Mouse (Mus musculus) kidney, embryonic 15.5 days (tissue): ENCODE measurements at regions not wholly inside any gene's neighbourhood (a gene's known extent, or its start where the extent isn't known, plus 50 kb on each side); places are given as distances from the start of the nearest gene placed in this dataset.
"Not testable (repeated sequence)": the region's sequence is repeated elsewhere in the genome, so short reads cannot be mapped to it uniquely, and the experiment has no call there.

Experiments
- ATAC-seq: fragments of 200-750 bp; cut with Nextera tagmentation; replicated peaks from 2 replicates; pipeline ENCODE4 v1.8.0; 2017; ENCODE audit warnings: moderate TSS enrichment; ENCODE audit not compliant: low FRiP score
- H3K27ac ChIP-seq: fragments of 300-500 bp; sonication (generic); 2 replicates; pipeline ENCODE4 v1.5.1; 2015; ENCODE audit warnings: mild to moderate bottlenecking, inconsistent platforms
- H3K27me3 ChIP-seq: fragments of 300-500 bp; sonication (generic); 2 replicates; pipeline ENCODE4 v1.6.1; 2015; ENCODE audit warnings: inconsistent platforms
- H3K36me3 ChIP-seq: fragments of 300-500 bp; sonication (generic); 2 replicates; pipeline ENCODE4 v1.6.1; 2015; ENCODE audit warnings: inconsistent platforms
- H3K4me1 ChIP-seq: fragments of 300-500 bp; sonication (generic); 2 replicates; pipeline ENCODE4 v1.6.1; 2015; ENCODE audit warnings: inconsistent platforms
- H3K4me2 ChIP-seq: fragments of 300-500 bp; sonication (generic); 2 replicates; pipeline ENCODE4 v1.6.1; 2015; ENCODE audit warnings: moderate library complexity, mild to moderate bottlenecking, inconsistent platforms
- H3K4me3 ChIP-seq: fragments of 300-500 bp; sonication (generic); replicated peaks from 2 replicates; pipeline ENCODE4 v1.5.1; 2015; ENCODE audit warnings: mild to moderate bottlenecking, inconsistent platforms
- H3K9ac ChIP-seq: fragments of 300-500 bp; sonication (generic); 2 replicates; pipeline ENCODE4 v1.6.1; 2015; ENCODE audit warnings: mild to moderate bottlenecking, inconsistent platforms
- H3K9me3 ChIP-seq: fragments of 300-500 bp; sonication (generic); replicated peaks from 2 replicates; pipeline ENCODE4 v1.6.1; 2016; ENCODE audit warnings: inconsistent platforms
- WGBS: fragments of 180-500 bp; shearing (Covaris S2); methylation state at CpG from one replicate; pipeline ENCODE4 v1.1.7; 2015; ENCODE audit warnings: mixed read lengths; 5-methylcytosine and 5-hydroxymethylcytosine counted together

- not testable (repeated sequence) for H3K36me3 ChIP-seq, H3K9me3 ChIP-seq, H3K9ac ChIP-seq, H3K27me3 ChIP-seq, ATAC-seq, H3K27ac ChIP-seq, H3K4me1 ChIP-seq, H3K4me3 ChIP-seq, H3K4me2 ChIP-seq
- WGBS, result 72% methylated on average over 1 of the region's 1 CpGs
Measured at GRCm38 (mm10) chr6:19855476-19855875, 989.4 kb downstream of the Ankrd7 start.

DNA sequence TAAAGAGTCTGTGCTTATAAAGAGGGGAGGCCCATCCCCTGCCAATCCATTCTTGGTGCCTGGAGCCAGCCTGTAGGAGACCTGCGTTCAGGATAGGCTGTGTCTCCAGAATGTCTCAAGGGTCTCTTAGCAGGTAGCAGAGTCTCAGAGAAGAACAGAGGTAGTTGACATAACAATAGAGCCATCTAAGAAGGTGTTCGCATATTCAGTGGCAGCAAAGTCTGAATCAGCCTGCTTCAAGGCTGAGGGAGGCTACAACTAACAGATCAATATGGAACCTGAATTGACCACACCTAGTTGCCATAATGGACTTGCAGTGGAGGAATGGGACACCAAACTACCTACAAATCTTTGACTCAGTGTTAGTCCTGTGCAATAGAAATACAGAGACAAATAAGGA lies 998.0 kb downstream of the Ankrd7 start:
- H3K36me3 ChIP-seq, result no peaks in the 10 kb centered on the region
- no peaks in the 10 kb centered on the region for H3K27me3 ChIP-seq
- WGBS, result 92% methylated on average over 2 of the region's 2 CpGs
- H3K4me2 ChIP-seq, result no peak overlapping the region
- no peak overlapping the region for H3K27ac ChIP-seq
- H3K9ac ChIP-seq, result no peak overlapping the region
- no peak for ATAC-seq
- H3K9me3 ChIP-seq, result no peaks in the 10 kb centered on the region
- no peak overlapping the region for H3K4me3 ChIP-seq
- no peaks in the 10 kb centered on the region for H3K4me1 ChIP-seq

GRCm38 (mm10) chr6:19869697-19870096 lies 1003.6 kb downstream of the Ankrd7 start:
- 86% methylated on average over 1 of the region's 1 CpGs for whole genome bisulfite sequencing
- Histone ChIP-seq H3K36me3 (no peaks in the 10 kb centered on the region), H3K4me3 (no peak overlapping the region), H3K4me1 (no peaks in the 10 kb centered on the region), H3K27ac (no peak overlapping the region), H3K9me3 (no peaks in the 10 kb centered on the region), H3K4me2 (no peak overlapping the region), H3K27me3 (no peaks in the 10 kb centered on the region), H3K9ac (no peak overlapping the region)
- ATAC-seq, result no peak

GRCm38 (mm10) chr6:19911181-19911580 lies 1045.1 kb downstream of the Ankrd7 start:
- 91% methylated on average over 1 of the region's 1 CpGs for WGBS
- ATAC-seq, result no peak

DNA sequence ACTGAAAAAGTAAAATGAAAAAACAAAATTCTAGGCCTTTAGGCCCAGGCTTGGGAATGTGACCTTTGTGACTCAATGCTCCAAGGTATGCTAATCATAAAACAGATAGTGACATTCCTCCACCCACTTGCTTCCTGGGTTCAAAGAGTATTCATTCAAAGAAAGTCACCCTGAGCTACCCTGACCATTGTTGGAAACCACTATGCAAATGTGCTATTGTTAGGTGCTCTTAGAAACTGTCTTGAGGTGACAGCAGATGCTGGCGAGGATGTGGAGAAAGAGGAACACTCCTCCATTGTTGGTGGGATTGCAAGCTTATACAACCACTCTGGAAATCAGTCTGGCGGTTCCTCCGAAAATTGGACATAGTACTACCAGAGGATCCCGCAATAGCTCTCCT lies 1075.7 kb downstream of the Ankrd7 start:
- H3K27ac ChIP-seq, H3K36me3 ChIP-seq, H3K4me1 ChIP-seq, ATAC-seq, H3K9me3 ChIP-seq, H3K27me3 ChIP-seq, H3K9ac ChIP-seq, H3K4me3 ChIP-seq, H3K4me2 ChIP-seq: not testable (repeated sequence)
- 84% methylated on average over 4 of the region's 4 CpGs for WGBS

More at GRCm38 (mm10) chr6:19911181-19911580, 1045.1 kb downstream of the Ankrd7 start:
- no peaks in the 10 kb centered on the region for H3K27me3 ChIP-seq
- H3K4me2 ChIP-seq, result no peak overlapping the region
- H3K4me1 ChIP-seq, result no peaks in the 10 kb centered on the region
- H3K27ac ChIP-seq, result no peak overlapping the region
- no peaks in the 10 kb centered on the region for H3K9me3 ChIP-seq
- H3K9ac ChIP-seq, result no peak overlapping the region
- no peaks in the 10 kb centered on the region for H3K36me3 ChIP-seq
- no peak overlapping the region for H3K4me3 ChIP-seq

DNA sequence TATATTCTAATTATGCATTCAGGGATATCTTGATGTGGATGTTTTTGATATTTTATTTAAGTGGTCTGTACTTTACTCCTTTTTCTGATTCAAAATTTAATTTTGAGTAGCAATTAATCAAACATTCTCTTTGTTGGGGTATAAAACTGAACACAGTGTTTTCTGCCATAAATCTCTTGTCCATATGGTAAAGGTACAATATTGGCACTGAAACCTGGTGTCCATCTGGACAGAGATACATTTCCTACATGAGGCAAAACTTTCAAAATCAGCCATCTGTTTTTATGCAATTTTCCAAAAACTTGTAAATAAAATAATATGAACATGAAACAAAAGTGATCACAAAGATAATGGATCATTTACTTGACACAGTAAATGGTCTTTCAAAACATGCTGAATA lies 1078.2 kb downstream of the Ankrd7 start:
- no peak overlapping the region for H3K4me2 ChIP-seq
- no peak for ATAC-seq
- H3K4me1 ChIP-seq, result no peaks in the 10 kb centered on the region
- H3K27me3 ChIP-seq, result no peaks in the 10 kb centered on the region
- H3K4me3 ChIP-seq, result no peak overlapping the region
- H3K27ac ChIP-seq, result no peak overlapping the region
- no peak overlapping the region for H3K9ac ChIP-seq
- H3K9me3 ChIP-seq, result no peaks in the 10 kb centered on the region
- H3K36me3 ChIP-seq, result no peaks in the 10 kb centered on the region

GRCm38 (mm10) chr6:19945693-19946092 lies 1079.6 kb downstream of the Ankrd7 start:
- H3K4me2 ChIP-seq, result no peak overlapping the region
- no peaks in the 10 kb centered on the region for H3K9me3 ChIP-seq
- no peak for ATAC-seq
- H3K9ac ChIP-seq, result no peak overlapping the region
- H3K27me3 ChIP-seq, result no peaks in the 10 kb centered on the region
- H3K27ac ChIP-seq, result no peak overlapping the region
- no peak overlapping the region for H3K4me3 ChIP-seq
- H3K4me1 ChIP-seq, result no peaks in the 10 kb centered on the region
- no peaks in the 10 kb centered on the region for H3K36me3 ChIP-seq
- WGBS, result 79% methylated on average over 4 of the region's 4 CpGs

- Histone ChIP-seq H3K4me2 (no peak overlapping the region), H3K9ac (no peak overlapping the region), H3K4me3 (no peak overlapping the region), H3K4me1 (no peaks in the 10 kb centered on the region), H3K9me3 (no peaks in the 10 kb centered on the region), H3K27ac (no peak overlapping the region), H3K36me3 (no peaks in the 10 kb centered on the region), H3K27me3 (no peaks in the 10 kb centered on the region)
- ATAC-seq, result no peak
- 21% methylated on average over 1 of the region's 1 CpGs for WGBS
Measured at GRCm38 (mm10) chr6:19975898-19976297, 1109.8 kb downstream of the Ankrd7 start.

- Histone ChIP-seq H3K4me1 (no peaks in the 10 kb centered on the region), H3K36me3 (no peaks in the 10 kb centered on the region), H3K4me2 (no peak overlapping the region), H3K9me3 (no peaks in the 10 kb centered on the region), H3K27ac (no peak overlapping the region), H3K27me3 (no peaks in the 10 kb centered on the region), H3K9ac (no peak overlapping the region), H3K4me3 (no peak overlapping the region)
- WGBS, result 68% methylated on average over 1 of the region's 1 CpGs
- ATAC-seq, result no peak
Measured at GRCm38 (mm10) chr6:19991829-19992228, 1125.7 kb downstream of the Ankrd7 start.

DNA sequence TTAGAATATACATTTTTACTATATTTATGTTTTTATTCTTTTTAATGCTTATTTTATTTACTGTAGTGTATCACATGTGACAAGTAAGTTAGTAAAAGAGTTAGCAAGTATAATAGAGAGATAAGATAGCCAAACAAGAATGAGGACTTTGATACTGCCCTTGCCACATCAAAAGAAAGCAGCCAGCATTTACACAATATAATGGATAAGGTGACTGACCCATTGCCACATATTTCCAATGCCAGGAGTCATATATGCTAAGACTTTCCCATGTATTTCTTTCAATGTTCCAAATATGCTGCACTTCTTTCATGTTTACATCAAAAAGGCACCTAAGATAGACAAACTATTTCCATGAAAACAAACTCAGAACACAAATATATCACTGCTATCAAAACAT lies 1162.3 kb downstream of the Ankrd7 start:
- H3K4me2 ChIP-seq, result no peak overlapping the region
- H3K4me3 ChIP-seq, result no peak overlapping the region
- ATAC-seq, result no peak
- H3K27me3 ChIP-seq, result no peaks in the 10 kb centered on the region
- no peaks in the 10 kb centered on the region for H3K4me1 ChIP-seq
- H3K9ac ChIP-seq, result no peak overlapping the region
- no peak overlapping the region for H3K27ac ChIP-seq
- H3K36me3 ChIP-seq, result no peaks in the 10 kb centered on the region
- H3K9me3 ChIP-seq, result no peaks in the 10 kb centered on the region

DNA sequence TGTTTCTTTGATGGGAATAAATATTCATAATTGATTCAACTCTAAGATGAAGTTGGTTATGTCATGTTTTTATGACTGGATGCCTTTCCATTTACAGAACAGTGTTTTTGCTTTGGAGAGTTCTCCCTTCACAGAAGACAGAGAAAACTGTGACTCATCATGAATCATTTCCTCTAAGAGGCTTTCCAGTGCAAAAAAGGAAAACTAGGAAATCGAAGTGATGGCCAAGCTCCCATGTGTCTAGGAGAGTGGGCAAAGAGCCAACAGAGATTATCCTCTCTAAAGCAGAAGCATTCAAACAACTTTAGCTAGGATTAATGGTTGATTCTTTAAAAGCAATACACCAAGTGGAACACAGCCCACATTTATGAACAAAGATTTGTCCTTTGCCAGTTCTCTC lies 1171.7 kb downstream of the Ankrd7 start:
- WGBS, result 37% methylated on average over 1 of the region's 1 CpGs
- H3K27ac ChIP-seq, result no peak overlapping the region
- peak; percentile 40; the same call in 1 of the 2 replicates for ATAC-seq

DNA sequence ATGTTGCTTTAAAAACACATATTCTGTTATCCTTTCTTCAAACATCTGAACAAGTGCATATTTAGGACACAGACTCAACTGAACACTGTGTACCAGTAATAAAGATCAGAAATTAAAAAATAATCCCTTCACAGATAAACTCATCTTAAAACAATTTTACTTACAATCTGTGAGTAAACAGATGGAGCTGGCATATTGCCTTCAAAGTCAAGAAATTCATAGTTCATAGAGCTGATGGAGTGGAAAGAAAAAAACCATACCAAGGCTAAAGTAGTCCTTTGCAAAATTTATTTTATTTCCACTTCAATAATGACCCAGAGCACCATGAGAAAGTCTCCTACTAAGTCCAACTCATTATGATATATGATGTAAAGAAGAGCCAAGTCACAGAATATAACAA lies 1136.6 kb upstream of the Kcnd2 start:
- no peak overlapping the region for H3K4me2 ChIP-seq
- no peaks in the 10 kb centered on the region for H3K36me3 ChIP-seq
- no peaks in the 10 kb centered on the region for H3K4me1 ChIP-seq
- no peak overlapping the region for H3K4me3 ChIP-seq
- no peak for ATAC-seq
- H3K27ac ChIP-seq, result no peak overlapping the region
- no peak overlapping the region for H3K9ac ChIP-seq
- no peaks in the 10 kb centered on the region for H3K27me3 ChIP-seq
- no peaks in the 10 kb centered on the region for H3K9me3 ChIP-seq

More for the DNA sequence above, 1171.7 kb downstream of the Ankrd7 start:
- Histone ChIP-seq H3K4me3 (no peak overlapping the region), H3K36me3 (no peaks in the 10 kb centered on the region), H3K9ac (no peak overlapping the region), H3K4me1 (no peaks in the 10 kb centered on the region), H3K27me3 (no peaks in the 10 kb centered on the region), H3K4me2 (no peak overlapping the region), H3K9me3 (no peaks in the 10 kb centered on the region)

DNA sequence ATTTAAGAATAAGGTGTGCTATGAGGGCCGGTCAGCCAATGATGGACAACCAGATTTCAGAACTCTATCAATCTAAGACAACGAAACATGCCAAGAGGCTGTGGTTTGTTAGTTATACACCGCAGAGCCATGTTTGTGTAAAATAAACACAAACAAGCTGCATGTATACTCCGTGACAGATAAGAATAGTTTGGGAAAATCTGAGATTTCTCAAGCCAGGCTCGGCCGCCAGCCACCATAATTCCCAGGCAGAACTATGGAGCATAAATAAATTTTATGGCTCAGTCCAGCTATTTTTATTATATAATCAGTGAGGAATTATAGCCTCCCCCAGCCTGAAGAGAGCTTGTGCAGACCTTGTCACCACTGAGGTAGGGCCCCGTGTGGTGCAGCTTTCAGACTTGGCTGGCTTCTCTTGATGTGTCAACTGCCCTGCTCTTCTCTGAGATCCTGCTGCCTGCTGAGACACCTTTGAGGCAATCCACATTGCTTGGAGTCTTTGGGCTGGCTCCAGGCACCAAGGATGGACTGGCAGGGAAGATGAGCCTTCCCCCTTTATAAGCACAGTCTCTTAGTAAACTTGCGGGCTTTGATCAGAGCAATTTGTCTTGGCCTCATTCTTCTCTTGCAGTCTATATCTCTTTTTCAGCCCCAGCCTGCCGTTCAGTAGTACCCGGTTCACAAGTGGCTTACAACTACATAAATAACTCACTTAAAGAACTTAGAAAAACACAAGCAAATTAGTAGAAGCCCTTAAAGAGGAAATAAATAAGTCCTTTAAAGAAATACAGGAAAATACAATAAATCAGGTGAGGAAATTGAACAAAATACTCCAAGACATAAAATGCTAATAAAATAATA lies 1123.0 kb upstream of the Kcnd2 start:
- Histone ChIP-seq H3K4me3 (no peak overlapping the region), H3K27ac (peak overlapping the region; percentile 58; the same call in 1 of the 2 replicates), H3K36me3 (no peaks in the 10 kb centered on the region), H3K4me2 (no peak overlapping the region), H3K9ac (no peak overlapping the region), H3K9me3 (no peaks in the 10 kb centered on the region), H3K27me3 (no peaks in the 10 kb centered on the region), H3K4me1 (no peaks in the 10 kb centered on the region)
- WGBS, result 56% methylated on average over 10 of the region's 10 CpGs
- peak; percentile 87 for ATAC-seq
